Mouse (Mus musculus): ENCODE results near the gene Brox. TPM values are rescaled to one million over a fixed set of nuclear protein-coding genes. Genes with fewer than 3 reads are reported as not detected.

Brox gene
- polyA plus RNA-seq (2014; fragmentation: Illumina TruSeq; extraction: RNeasy Lipid Tissue Mini Kit (QIAGEN cat#74804); ENCODE audit: low read depth, low replicate concordance): 39.1 TPM

GRCm38 (mm10) chr1:183296877-183297383 lies at the start of gene Brox:
Gene Brox, minus strand, starts transcription at chr1:183297269.

GRCm38 (mm10) chr1:183296465-183296864 lies 604 bp downstream of the Brox start, which contains the start of gene Aida:
Gene Aida, plus strand, starts transcription at chr1:183296590.

Other genes with a start within 250 kb of the Brox start
- 6.9 TPM for gene Disp1, start 75.7 kb downstream of the Brox start, polyA plus RNA-seq (2014; fragmentation: Illumina TruSeq; extraction: RNeasy Lipid Tissue Mini Kit (QIAGEN cat#74804); ENCODE audit: low read depth, low replicate concordance)
- gene Aida, start 679 bp downstream of the Brox start, polyA plus RNA-seq (2014; fragmentation: Illumina TruSeq; extraction: RNeasy Lipid Tissue Mini Kit (QIAGEN cat#74804); ENCODE audit: low read depth, low replicate concordance): 35.9 TPM
- gene Mia3, start 72.3 kb upstream of the Brox start, polyA plus RNA-seq (2014; fragmentation: Illumina TruSeq; extraction: RNeasy Lipid Tissue Mini Kit (QIAGEN cat#74804); ENCODE audit: low read depth, low replicate concordance): 225 TPM
- 24.0 TPM for gene Taf1a, start 91.7 kb upstream of the Brox start, polyA plus RNA-seq (2014; fragmentation: Illumina TruSeq; extraction: RNeasy Lipid Tissue Mini Kit (QIAGEN cat#74804); ENCODE audit: low read depth, low replicate concordance)
- gene Hhipl2, start 120.9 kb upstream of the Brox start, polyA plus RNA-seq (2014; fragmentation: Illumina TruSeq; extraction: RNeasy Lipid Tissue Mini Kit (QIAGEN cat#74804); ENCODE audit: low read depth, low replicate concordance): 0.51 TPM

Data from adipose tissue, adult 10 weeks (tissue).